8 mouse cellular contexts compared by ENCODE assay signal in the genomic region with DNA sequence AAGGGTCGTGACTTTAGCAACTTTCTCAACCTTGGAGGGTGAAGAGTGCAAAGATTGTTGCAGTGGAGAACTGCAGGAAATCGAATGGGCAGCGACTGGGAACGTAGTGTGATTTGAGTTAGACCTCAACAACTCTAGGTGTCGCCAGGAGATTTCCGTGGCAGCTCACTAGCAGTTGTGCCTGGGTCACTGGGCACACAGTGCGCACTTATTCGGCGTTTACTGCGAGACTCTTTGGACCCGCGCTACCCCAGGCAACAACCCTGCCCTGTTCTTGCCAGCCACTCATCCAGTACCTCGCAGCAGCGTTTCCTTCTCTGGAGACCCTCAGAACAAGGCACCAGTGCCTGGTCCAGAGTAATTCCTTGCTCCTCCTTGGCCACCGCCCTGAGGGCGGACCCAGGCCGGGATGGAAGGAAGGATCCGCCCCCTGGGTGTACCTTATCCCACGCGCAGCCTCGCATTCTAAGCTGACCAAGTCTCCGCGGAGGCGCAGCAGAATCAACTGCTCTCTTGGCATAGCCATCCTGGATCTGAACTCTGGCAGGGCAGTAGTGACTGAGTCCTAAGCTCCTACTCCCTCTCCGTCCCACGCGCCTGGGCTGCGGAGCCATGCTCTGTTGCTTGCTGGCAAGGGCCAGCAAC. TPM values are rescaled to one million over a fixed set of nuclear protein-coding genes. Genes with fewer than 3 reads are reported as not detected.
DNase-seq lines count a peak whose midpoint lies in the region; ATAC-seq and TF ChIP-seq lines count a peak whose summit lies in the region.

No protein-coding gene starts in this region.

- no peaks in the 10 kb centered on the region for H3K9me3 ChIP-seq in embryonic facial prominence, embryonic 15.5 days (replicated peaks)
- no peaks in the 10 kb centered on the region for H3K9me3 ChIP-seq in heart, embryonic 13.5 days
- no peaks in the 10 kb centered on the region; the same call in 1 of the 2 replicates for H3K9me3 ChIP-seq in kidney, embryonic 16.5 days (ENCODE audit: low read length)

- peaks cover 12% of the 10 kb centered on the region for H3K27me3 ChIP-seq in embryonic facial prominence, embryonic 15.5 days
- no peaks in the 10 kb centered on the region for H3K27me3 ChIP-seq in heart, embryonic 13.5 days (replicated peaks)
- peaks cover 4% of the 10 kb centered on the region; the same call in 1 of the 2 replicates for H3K27me3 ChIP-seq in kidney, embryonic 16.5 days (ENCODE audit: insufficient read depth, low read length)
- H3K27me3 ChIP-seq in small intestine, adult 2 months (ENCODE audit: control insufficient read depth, insufficient read depth, low read length), result no peaks in the 10 kb centered on the region

- H3K36me3 ChIP-seq in embryonic facial prominence, embryonic 15.5 days, result no peaks in the 10 kb centered on the region
- peaks cover 4% of the 10 kb centered on the region; the same call in 1 of the 2 replicates for H3K36me3 ChIP-seq in heart, embryonic 13.5 days
- no peaks in the 10 kb centered on the region for H3K36me3 ChIP-seq in kidney, embryonic 16.5 days (ENCODE audit: insufficient read depth, low read length)
- no peaks in the 10 kb centered on the region for H3K36me3 ChIP-seq in small intestine, adult 2 months (ENCODE audit: control insufficient read depth, insufficient read depth, low read length)

- peak overlapping the region; percentile 43 for H3K4me3 ChIP-seq in embryonic facial prominence, embryonic 15.5 days (replicated peaks)
- H3K4me3 ChIP-seq in heart, embryonic 13.5 days, result peak overlapping the region; percentile 52
- H3K4me3 ChIP-seq in kidney, embryonic 16.5 days (ENCODE audit: low read length), result peak overlapping the region; percentile 51
- H3K4me3 ChIP-seq in small intestine, adult 2 months (ENCODE audit: low read depth, low read length), result peak overlapping the region; percentile 50

- H3K4me2 ChIP-seq in embryonic facial prominence, embryonic 15.5 days (replicated peaks), result peak overlapping the region; percentile 88
- H3K4me2 ChIP-seq in heart, embryonic 13.5 days, result peak overlapping the region; percentile 78
- H3K4me2 ChIP-seq in kidney, embryonic 16.5 days (replicated peaks; ENCODE audit: low read depth, low read length), result peak overlapping the region; percentile 70

- no peak for TF ChIP-seq POLR2A in small intestine, adult 2 months (IDR thresholded peaks at IDR 0.05; ENCODE audit: low read depth, low read length)

- peak; percentile 18 to 35 for DNase-seq in cerebellum, postnatal 25 days
- DNase-seq in cerebellum, adult 9-11 months, result no peak
- DNase-seq in lung, postnatal 14 days, result peak; percentile 62
- DNase-seq in left cerebral cortex, adult 11 months (ENCODE audit: low spot score), result no peak

- ATAC-seq in embryonic facial prominence, embryonic 15.5 days (ENCODE audit: insufficient number of reproducible peaks, low FRiP score, low TSS enrichment, low read depth), result peak; percentile 63; the same call in 1 of the 2 replicates
- peak; percentile 29; the same call in 1 of the 2 replicates for ATAC-seq in heart, embryonic 13.5 days (ENCODE audit: extremely low read depth, insufficient number of reproducible peaks, low FRiP score, low TSS enrichment)
- ATAC-seq in kidney, embryonic 16.5 days (ENCODE audit: low FRiP score, low TSS enrichment), result peak; percentile 85

- peak overlapping the region; percentile 10 for H3K9ac ChIP-seq in embryonic facial prominence, embryonic 15.5 days
- H3K9ac ChIP-seq in heart, embryonic 13.5 days, result peak overlapping the region; percentile 77
- H3K9ac ChIP-seq in kidney, embryonic 16.5 days (replicated peaks; ENCODE audit: low read length), result peak overlapping the region; percentile 52

- whole genome bisulfite sequencing in embryonic facial prominence, embryonic 15.5 days, result 4% methylated on average over 28 of the region's 28 CpGs
- WGBS in heart, embryonic 13.5 days, result 2% methylated on average over 28 of the region's 28 CpGs
- 2% methylated on average over 28 of the region's 28 CpGs for WGBS in kidney, embryonic 16.5 days
- 6% methylated on average over 28 of the region's 28 CpGs for WGBS in small intestine, adult 2 months

- peaks cover 14% of the 10 kb centered on the region for H3K4me1 ChIP-seq in embryonic facial prominence, embryonic 15.5 days
- peaks cover 69% of the 10 kb centered on the region for H3K4me1 ChIP-seq in heart, embryonic 13.5 days
- H3K4me1 ChIP-seq in kidney, embryonic 16.5 days (ENCODE audit: insufficient read depth, low read length), result peaks cover 4% of the 10 kb centered on the region; the same call in 1 of the 2 replicates
- H3K4me1 ChIP-seq in small intestine, adult 2 months (ENCODE audit: control insufficient read depth, insufficient read depth, insufficient read length, low read length), result no peaks in the 10 kb centered on the region

- no peak for TF ChIP-seq CTCF in small intestine, adult 2 months (IDR thresholded peaks at IDR 0.05; ENCODE audit: extremely low read depth, insufficient read length, insufficient replicate concordance, low read depth, low read length)

- H3K27ac ChIP-seq in embryonic facial prominence, embryonic 15.5 days (replicated peaks), result no peak overlapping the region
- peak overlapping the region; percentile 51 for H3K27ac ChIP-seq in heart, embryonic 13.5 days (replicated peaks)
- peak overlapping the region; percentile 51 for H3K27ac ChIP-seq in kidney, embryonic 16.5 days (ENCODE audit: low read length)
- H3K27ac ChIP-seq in small intestine, adult 2 months (ENCODE audit: insufficient read depth, low read depth, low read length), result 0 out of 2 replicates have a peak overlapping the region, but pooled peaks have one; percentile 6

RNA-seq across cellular contexts. Expression of a gene that starts 10.6 kb away (rescaled TPM):
- 9.6 and 11.8 TPM in 2 replicates for polyA plus RNA-seq in embryonic facial prominence, embryonic 15.5 days (2015; fragmentation: Nextera tagmentation; extraction: Ambion mirVana)
- 11.2 and 13.1 TPM in 2 replicates for polyA plus RNA-seq in heart, embryonic 13.5 days (2015; fragmentation: Nextera tagmentation; extraction: Ambion mirVana)
- 16.8 and 17.2 TPM in 2 replicates for polyA plus RNA-seq in kidney, embryonic 16.5 days (2015; fragmentation: Nextera tagmentation; extraction: Ambion mirVana)
- 6.3 and 7.9 TPM in 2 replicates for polyA plus RNA-seq in small intestine, adult 2 months (2012; rRNA removed)

Comparison
In these comparisons a context has a peak if more than half of its experiments do, and no peak if none do; other contexts are left out.
1. DNase-seq: peak in cerebellum, postnatal 25 days (2 of 2) and lung, postnatal 14 days (single experiment); none in cerebellum, adult 9-11 months (single experiment) and left cerebral cortex, adult 11 months (single experiment).
2. ATAC-seq: peak in every context shown above with its lines; median percentile 85 in kidney, embryonic 16.5 days; 63 in embryonic facial prominence, embryonic 15.5 days; 29 in heart, embryonic 13.5 days.
3. H3K9ac ChIP-seq: peak in every context shown above with its lines; median percentile 77 in heart, embryonic 13.5 days; 52 in kidney, embryonic 16.5 days; 10 in embryonic facial prominence, embryonic 15.5 days.
4. Peak in every context shown above with its lines, with median percentiles within 50 percentile points of each other: H3K4me2 ChIP-seq and H3K4me3 ChIP-seq.